Mouse (Mus musculus) ES-E14 (cell line): ENCODE data around the gene Arf3.

Source experiments
- CHD2 ChIP-seq: IDR thresholded peaks from 2 replicates; pipeline ENCODE4 v1.6.1; 2014; ENCODE audit warnings: mild to moderate bottlenecking, low read depth, low read length, inconsistent platforms
- MAFK ChIP-seq: IDR thresholded peaks from 2 replicates; pipeline ENCODE4 v1.6.1; 2014; ENCODE audit warnings: mild to moderate bottlenecking, low read depth, low read length, inconsistent platforms; ENCODE audit not compliant: insufficient read depth
- ZNF384 ChIP-seq: IDR thresholded peaks from 2 replicates; pipeline ENCODE4 v1.6.1; 2012; ENCODE audit warnings: low read depth, low read length, inconsistent platforms

DNA sequence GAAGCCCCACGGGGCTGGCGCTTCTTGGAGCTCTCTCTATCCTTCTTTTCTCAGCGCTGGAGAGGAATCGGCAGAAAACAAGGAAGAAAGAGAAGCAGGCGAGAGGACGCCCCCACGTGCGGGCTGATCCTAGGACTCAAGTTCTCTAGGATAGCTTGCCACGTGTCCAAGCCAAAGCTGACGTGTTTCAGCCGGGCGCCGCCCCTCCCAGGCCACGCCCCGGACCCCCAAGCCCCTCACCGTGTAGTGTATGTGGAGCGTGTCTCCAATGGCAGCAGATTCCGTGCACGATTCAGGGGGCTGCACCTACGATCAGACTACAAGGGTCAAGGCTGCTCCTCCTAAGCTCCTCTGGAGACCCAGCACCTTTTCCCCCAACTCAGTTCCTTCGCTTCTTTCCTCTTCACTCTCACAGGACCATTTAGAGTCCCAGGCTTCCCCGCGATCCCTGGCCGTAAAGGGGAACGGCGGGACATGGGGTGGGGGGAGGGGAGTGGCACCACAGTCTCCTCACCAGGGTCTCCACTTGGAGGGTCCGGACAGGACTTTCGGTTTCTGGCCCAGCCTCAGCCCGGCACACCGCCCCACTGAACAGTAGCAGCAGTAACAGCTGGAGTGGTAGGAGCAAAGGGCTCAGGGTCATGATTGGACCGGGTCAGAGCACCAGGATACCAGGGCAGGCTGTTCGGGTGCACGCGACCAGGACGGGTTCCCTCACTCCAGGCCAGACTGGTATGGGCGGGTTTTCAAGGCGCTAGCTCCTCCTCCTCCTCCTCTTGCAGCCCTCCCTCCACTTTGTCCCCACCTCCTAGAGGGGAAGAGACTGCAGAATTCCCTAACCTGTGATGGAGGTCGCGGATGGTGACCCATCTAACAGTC, 35.3 kb downstream of the Arf3 start, which contains the start of gene Fkbp11:
- TF ChIP-seq ZNF384 (no peak), CHD2 (no peak), MAFK (no peak)
